Mouse (Mus musculus) stomach, embryonic 14.5 days (tissue): Measurements from ENCODE around the gene Relch. TPM values are rescaled to one million over a fixed set of nuclear protein-coding genes. Genes with fewer than 3 reads are reported as not detected.

Source experiments
- ATAC-seq: fragments of 200-750 bp; cut with Nextera tagmentation; 2 replicates; pipeline ENCODE4 v1.8.0; 2017; ENCODE audit warnings: low read depth, moderate TSS enrichment; ENCODE audit not compliant: insufficient number of reproducible peaks, insufficient read depth, low FRiP score
- H3K27ac ChIP-seq: fragments of 300-500 bp; sonication (generic); 2 replicates; pipeline ENCODE4 v1.5.1; 2014; ENCODE audit warnings: mild to moderate bottlenecking, low read length, moderate library complexity, mixed read lengths
- H3K27me3 ChIP-seq: fragments of 300-500 bp; sonication (generic); 2 replicates; pipeline ENCODE4 v1.6.1; 2014; ENCODE audit warnings: low read length, control low read depth, mixed read lengths; ENCODE audit not compliant: control insufficient read depth, insufficient read depth
- H3K36me3 ChIP-seq: fragments of 300-500 bp; sonication (generic); 2 replicates; pipeline ENCODE4 v1.6.1; 2014; ENCODE audit warnings: mild to moderate bottlenecking, control low read depth, low read length, moderate library complexity, mixed read lengths; ENCODE audit not compliant: control insufficient read depth, insufficient read depth
- H3K4me1 ChIP-seq: fragments of 300-500 bp; sonication (generic); 2 replicates; pipeline ENCODE4 v1.6.1; 2014; ENCODE audit warnings: low read length, control low read depth, mixed read lengths; ENCODE audit not compliant: control insufficient read depth, insufficient read depth
- H3K4me2 ChIP-seq: fragments of 300-500 bp; sonication (generic); replicated peaks from 2 replicates; pipeline ENCODE4 v1.6.1; 2014; ENCODE audit warnings: low read depth, low read length, control low read depth
- H3K4me3 ChIP-seq: fragments of 300-500 bp; sonication (generic); 2 replicates; pipeline ENCODE4 v1.5.1; 2014; ENCODE audit warnings: low read depth, low read length, control low read depth
- H3K9ac ChIP-seq: fragments of 300-500 bp; sonication (generic); replicated peaks from 2 replicates; pipeline ENCODE4 v1.6.1; 2014; ENCODE audit warnings: low read depth, mild to moderate bottlenecking, control low read depth, low read length, moderate library complexity, mixed read lengths
- H3K9me3 ChIP-seq: fragments of 300-500 bp; sonication (generic); 2 replicates; pipeline ENCODE4 v1.6.1; 2016; ENCODE audit warnings: low read depth, low read length, control low read depth; ENCODE audit not compliant: control insufficient read depth
- WGBS: fragments of 180-500 bp; shearing (Covaris S2); extraction: QIAGEN DNeasy Blood & Tissue Kit; methylation state at CpG from one replicate; pipeline ENCODE4 v1.1.7; 2014; 5-methylcytosine and 5-hydroxymethylcytosine counted together
- polyA plus RNA-seq: library from polyadenylated mRNA; unstranded; fragments of >200 nt; fragmentation: Nextera tagmentation; extraction: Ambion mirVana; gene quantifications from 2 replicates; pipeline ENCODE4 v1.2.1, GENCODE M21; 2014

Relch gene
- polyA plus RNA-seq, 1 experiment from 2014 or later = 32.4 TPM

GRCm38 (mm10) chr1:105669700-105670099, 6.0 kb downstream of the Relch start:
- Histone ChIP-seq H3K36me3 (0 out of 2 replicates have a peak, but pooled peaks cover 4% of the 10 kb centered on the region), H3K27me3 (no peaks in the 10 kb centered on the region), H3K9ac (no peak overlapping the region), H3K9me3 (no peaks in the 10 kb centered on the region), H3K4me2 (no peak overlapping the region), H3K4me1 (no peaks in the 10 kb centered on the region), H3K4me3 (no peak overlapping the region), H3K27ac (no peak overlapping the region)
- no peak for ATAC-seq

DNA sequence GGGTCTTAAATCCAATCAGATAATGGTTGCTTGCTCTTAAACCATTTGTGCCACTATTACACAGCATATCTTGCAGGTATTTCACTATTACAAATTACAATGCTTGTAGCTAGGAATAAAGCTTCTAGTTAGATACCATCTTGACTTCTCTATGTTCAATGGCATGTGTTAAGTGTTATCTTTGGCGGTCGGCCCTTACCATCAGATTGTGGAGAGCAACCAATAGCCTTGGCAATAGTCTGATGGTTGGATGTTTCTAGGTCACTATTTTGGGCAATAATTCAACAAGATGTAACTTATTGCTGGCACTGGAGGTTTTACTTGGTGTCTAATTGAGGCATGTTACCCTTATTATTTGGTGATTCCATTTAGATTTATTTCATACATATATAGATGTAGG, 11.1 kb downstream of the Relch start:
- Histone ChIP-seq H3K4me2 (no peak overlapping the region), H3K4me1 (no peaks in the 10 kb centered on the region), H3K27ac (no peak overlapping the region), H3K4me3 (no peak overlapping the region), H3K9me3 (no peaks in the 10 kb centered on the region), H3K36me3 (no peaks in the 10 kb centered on the region), H3K9ac (no peak overlapping the region), H3K27me3 (no peaks in the 10 kb centered on the region)
- WGBS = 93% methylated on average over 2 of the region's 2 CpGs
- ATAC-seq = no peak

DNA sequence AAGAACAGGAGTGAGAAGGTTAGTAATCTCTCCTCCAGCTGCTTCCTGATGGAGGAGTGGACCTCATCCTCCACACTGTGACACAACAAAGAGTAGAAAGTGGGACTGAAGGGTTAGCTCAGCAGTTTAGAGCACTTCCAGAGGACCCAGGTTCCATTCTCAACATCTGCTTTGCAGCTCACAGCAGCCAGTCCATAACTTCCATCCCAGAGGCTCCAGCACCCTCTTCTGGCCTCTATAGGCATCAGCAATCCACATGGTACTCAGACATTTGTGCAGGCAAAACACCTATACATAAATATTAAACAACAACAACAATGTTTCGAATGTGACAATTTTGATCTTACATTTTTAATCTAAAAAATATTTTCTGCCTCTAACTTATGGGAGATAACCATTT, 16.9 kb downstream of the Relch start:
- Histone ChIP-seq H3K27me3 (no peaks in the 10 kb centered on the region), H3K9ac (no peak overlapping the region), H3K9me3 (no peaks in the 10 kb centered on the region), H3K4me1 (no peaks in the 10 kb centered on the region), H3K36me3 (no peaks in the 10 kb centered on the region), H3K27ac (no peak overlapping the region), H3K4me3 (no peak overlapping the region), H3K4me2 (no peak overlapping the region)
- WGBS = 85% methylated on average over 1 of the region's 1 CpGs
- ATAC-seq = no peak

- H3K4me1 ChIP-seq = no peaks in the 10 kb centered on the region
- no peaks in the 10 kb centered on the region for H3K9me3 ChIP-seq
- no peaks in the 10 kb centered on the region; the same call in 1 of the 2 replicates for H3K36me3 ChIP-seq
- no peak overlapping the region for H3K4me3 ChIP-seq
- no peak overlapping the region for H3K27ac ChIP-seq
- H3K9ac ChIP-seq = no peak overlapping the region
- H3K27me3 ChIP-seq = no peaks in the 10 kb centered on the region
- WGBS = 86% methylated on average over 3 of the region's 3 CpGs
- no peak overlapping the region for H3K4me2 ChIP-seq
- ATAC-seq = no peak
Measured at GRCm38 (mm10) chr1:105685501-105685900, 21.8 kb downstream of the Relch start.

DNA sequence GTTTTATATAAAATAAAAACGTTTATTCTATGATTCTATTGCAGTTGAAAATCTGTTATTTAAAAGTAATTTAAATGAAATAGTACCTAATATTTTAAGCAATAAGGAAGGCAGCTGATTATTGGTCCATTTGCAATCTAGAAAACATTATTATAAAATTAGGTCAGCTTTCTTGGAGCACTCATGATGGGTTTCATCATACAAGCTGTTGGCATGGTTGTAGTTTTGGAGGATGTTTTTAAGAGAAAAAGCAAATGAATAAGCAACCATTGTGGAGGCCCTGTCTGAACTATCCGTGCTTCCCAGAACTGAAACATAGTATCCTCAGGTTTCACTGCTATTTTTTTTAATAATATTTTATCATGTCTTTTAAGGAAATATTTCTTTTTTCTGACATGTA, 31.9 kb downstream of the Relch start:
- WGBS = 87% methylated on average over 2 of the region's 2 CpGs
- ATAC-seq = no peak
- Histone ChIP-seq H3K4me2 (no peak overlapping the region), H3K36me3 (0 out of 2 replicates have a peak, but pooled peaks cover 3% of the 10 kb centered on the region), H3K9me3 (no peaks in the 10 kb centered on the region), H3K4me3 (no peak overlapping the region), H3K4me1 (no peaks in the 10 kb centered on the region), H3K27me3 (no peaks in the 10 kb centered on the region), H3K9ac (no peak overlapping the region), H3K27ac (no peak overlapping the region)

GRCm38 (mm10) chr1:105700984-105701530, 37.4 kb downstream of the Relch start:
- Histone ChIP-seq H3K4me2 (no peak overlapping the region), H3K4me3 (no peak overlapping the region), H3K4me1 (no peaks in the 10 kb centered on the region), H3K27me3 (no peaks in the 10 kb centered on the region), H3K9me3 (no peaks in the 10 kb centered on the region), H3K36me3 (peaks cover 6% of the 10 kb centered on the region; the same call in 1 of the 2 replicates), H3K27ac (no peak overlapping the region), H3K9ac (no peak overlapping the region)
- 88% methylated on average over 4 of the region's 4 CpGs for WGBS
- ATAC-seq = no peak

- H3K4me2 ChIP-seq = no peak overlapping the region
- ATAC-seq = no peak
- no peaks in the 10 kb centered on the region for H3K9me3 ChIP-seq
- H3K36me3 ChIP-seq = peaks cover 3% of the 10 kb centered on the region; the same call in 1 of the 2 replicates
- no peaks in the 10 kb centered on the region for H3K4me1 ChIP-seq
- no peak overlapping the region for H3K4me3 ChIP-seq
- WGBS = 77% methylated on average over 2 of the region's 2 CpGs
- H3K27ac ChIP-seq = no peak overlapping the region
- H3K9ac ChIP-seq = no peak overlapping the region
- no peaks in the 10 kb centered on the region for H3K27me3 ChIP-seq
Measured at GRCm38 (mm10) chr1:105709415-105709814, 45.8 kb downstream of the Relch start.

- Histone ChIP-seq H3K9ac (no peak overlapping the region), H3K4me3 (no peak overlapping the region), H3K9me3 (no peaks in the 10 kb centered on the region), H3K4me2 (no peak overlapping the region), H3K36me3 (peaks cover 6% of the 10 kb centered on the region; the same call in 1 of the 2 replicates), H3K4me1 (no peaks in the 10 kb centered on the region), H3K27ac (no peak overlapping the region), H3K27me3 (no peaks in the 10 kb centered on the region)
- no peak for ATAC-seq
- WGBS = 27% methylated on average over 1 of the region's 1 CpGs
Measured at GRCm38 (mm10) chr1:105711227-105711626, 47.6 kb downstream of the Relch start.

- Histone ChIP-seq H3K4me3 (no peak overlapping the region), H3K9ac (no peak overlapping the region), H3K36me3 (peaks cover 8% of the 10 kb centered on the region), H3K9me3 (no peaks in the 10 kb centered on the region), H3K4me2 (no peak overlapping the region), H3K27me3 (no peaks in the 10 kb centered on the region), H3K4me1 (no peaks in the 10 kb centered on the region), H3K27ac (no peak overlapping the region)
- no peak for ATAC-seq
- 92% methylated on average over 2 of the region's 2 CpGs for WGBS
Measured at GRCm38 (mm10) chr1:105712822-105713221, 49.2 kb downstream of the Relch start.
